Mouse (Mus musculus): ENCODE data around the gene Hsfy2.

Gene Hsfy2

GRCm38 (mm10) chr1:56637335-56637734 is at the start of gene Hsfy2:
Gene Hsfy2 (minus strand): TSS chr1:56637435.
- no peak for DNase-seq (ENCODE audit: low spot score)

- no peak for DNase-seq (ENCODE audit: low spot score)
These were observed 47.9 kb upstream of the Hsfy2 start for GRCm38 (mm10) chr1:56685053-56685557.

GRCm38 (mm10) chr1:56684512-56684911 is 47.3 kb upstream of the Hsfy2 start:
- DNase-seq (ENCODE audit: low spot score), result no peak

- DNase-seq (ENCODE audit: low spot score), result no peak
These were observed 44.0 kb upstream of the Hsfy2 start for GRCm38 (mm10) chr1:56681258-56681657.

- no peak for DNase-seq (ENCODE audit: low spot score)
These were observed 38.0 kb upstream of the Hsfy2 start for GRCm38 (mm10) chr1:56675253-56675652.

GRCm38 (mm10) chr1:56674601-56675000 is 37.4 kb upstream of the Hsfy2 start:
- DNase-seq (ENCODE audit: low spot score), result no peak

- no peak for DNase-seq (ENCODE audit: low spot score)
These were observed 34.2 kb upstream of the Hsfy2 start for GRCm38 (mm10) chr1:56671241-56671945.

- no peak for DNase-seq (ENCODE audit: low spot score)
These were observed 33.3 kb upstream of the Hsfy2 start for GRCm38 (mm10) chr1:56670509-56670908.

GRCm38 (mm10) chr1:56664606-56665005 is 27.4 kb upstream of the Hsfy2 start:
- DNase-seq (ENCODE audit: low spot score), result no peak

- DNase-seq (ENCODE audit: low spot score), result no peak
These were observed 10.4 kb downstream of the Hsfy2 start for GRCm38 (mm10) chr1:56626824-56627223.

GRCm38 (mm10) chr1:56624304-56624703 is 12.9 kb downstream of the Hsfy2 start:
- no peak for DNase-seq (ENCODE audit: low spot score)

GRCm38 (mm10) chr1:56612384-56612783 is 24.9 kb downstream of the Hsfy2 start:
- no peak for DNase-seq (ENCODE audit: low spot score)
